In genomic region chr10:37407487-37407886, GRCm38 (mm10) we compare ENCODE assay signal across 15 mouse cellular contexts.
"Had no signal": no experiment of that assay in that cellular context is flagged by ENCODE, and none has a peak within 500 bp of the region (broad histone marks: within the 10 kb centered on the region; RNA-seq: fewer than 3 reads in every experiment).

No protein-coding gene starts in this region.

- DNase-seq: retina, postnatal 1 day; right cerebral cortex, adult 18-20 months; right cerebral cortex, postnatal 14 days; right cerebral cortex, postnatal 4 days; spleen, adult 18-20 months; thymus, adult 18-20 months; thymus, adult 2 months; thymus, postnatal 14 days; thymus, postnatal 25 days; thymus, postnatal 36 days; thymus, postnatal 4 days had no signal

- H3K4me2 ChIP-seq: neural tube, embryonic 12.5 days; neural tube, embryonic 13.5 days; neural tube, embryonic 15.5 days; stomach, embryonic 15.5 days had no signal

- H3K4me3 ChIP-seq: neural tube, embryonic 12.5 days; neural tube, embryonic 13.5 days; neural tube, embryonic 15.5 days; stomach, embryonic 15.5 days had no signal

- H3K27me3 ChIP-seq: neural tube, embryonic 12.5 days; neural tube, embryonic 13.5 days; neural tube, embryonic 15.5 days; stomach, embryonic 15.5 days had no signal

- H3K36me3 ChIP-seq: neural tube, embryonic 12.5 days; neural tube, embryonic 13.5 days; neural tube, embryonic 15.5 days; stomach, embryonic 15.5 days had no signal
